Mouse (Mus musculus) olfactory bulb, adult 2 months (tissue): Measurements from ENCODE around the gene Hspg2.

Experiments used
- CTCF ChIP-seq: fragments of 200-500 bp; IDR thresholded peaks from 2 replicates; pipeline ENCODE4 v1.5.1; 2012; ENCODE audit warnings: low read depth, mild to moderate bottlenecking, low read length, moderate library complexity; ENCODE audit not compliant: insufficient read depth
- POLR2A ChIP-seq: fragments of 200-500 bp; IDR thresholded peaks from 2 replicates; pipeline ENCODE4 v1.6.1; 2012; ENCODE audit warnings: mild to moderate bottlenecking, low read depth, low read length, moderate library complexity; ENCODE audit not compliant: insufficient read depth

- TF ChIP-seq POLR2A (no peak), CTCF (no peak)
Measured at GRCm38 (mm10) chr4:137495501-137496100, 27.0 kb downstream of the Hspg2 start.
